Mouse (Mus musculus): ENCODE measurements at regions not wholly inside any gene's neighbourhood (a gene's known extent, or its start where the extent isn't known, plus 50 kb on each side); places are given as distances from the start of the nearest gene placed in this dataset.

- no peak for DNase-seq (ENCODE audit: low spot score in 2 of 2)
These were observed 646.4 kb upstream of the Slit2 start for GRCm38 (mm10) chr5:47336511-47336910.

GRCm38 (mm10) chr5:47339807-47340206 is 643.1 kb upstream of the Slit2 start:
- no peak for DNase-seq (ENCODE audit: low spot score in 2 of 2)

GRCm38 (mm10) chr5:47370184-47370583 is 612.8 kb upstream of the Slit2 start:
- DNase-seq (ENCODE audit: low spot score in 2 of 2), result no peak

- no peak for DNase-seq (ENCODE audit: low spot score in 2 of 2)
These were observed 597.0 kb upstream of the Slit2 start for GRCm38 (mm10) chr5:47385930-47386329.

GRCm38 (mm10) chr5:47386750-47387149 is 596.2 kb upstream of the Slit2 start:
- DNase-seq (ENCODE audit: low spot score in 2 of 2), result no peak

- no peak for DNase-seq (ENCODE audit: low spot score in 2 of 2)
These were observed 592.2 kb upstream of the Slit2 start for GRCm38 (mm10) chr5:47390735-47391134.

GRCm38 (mm10) chr5:47396874-47397273 is 586.1 kb upstream of the Slit2 start:
- DNase-seq (ENCODE audit: low spot score in 2 of 2), result no peak

GRCm38 (mm10) chr5:47421916-47422315 is 561.0 kb upstream of the Slit2 start:
- DNase-seq (ENCODE audit: low spot score in 2 of 2), result no peak

- no peak for DNase-seq (ENCODE audit: low spot score in 2 of 2)
These were observed 556.9 kb upstream of the Slit2 start for GRCm38 (mm10) chr5:47426040-47426439.

GRCm38 (mm10) chr5:47426467-47426866 is 556.5 kb upstream of the Slit2 start:
- DNase-seq (ENCODE audit: low spot score in 2 of 2), result peak in 1 of 2 experiments; percentile 2

GRCm38 (mm10) chr5:47429217-47430172 is 553.4 kb upstream of the Slit2 start:
- no peak for DNase-seq (ENCODE audit: low spot score in 2 of 2)

- DNase-seq (ENCODE audit: low spot score in 2 of 2), result no peak
These were observed 551.2 kb upstream of the Slit2 start for GRCm38 (mm10) chr5:47431599-47432328.

GRCm38 (mm10) chr5:47436455-47436854 is 546.5 kb upstream of the Slit2 start:
- DNase-seq (ENCODE audit: low spot score in 2 of 2), result no peak

- DNase-seq (ENCODE audit: low spot score in 2 of 2), result no peak
These were observed 536.5 kb upstream of the Slit2 start for GRCm38 (mm10) chr5:47446305-47447028.

GRCm38 (mm10) chr5:47464848-47465247 is 518.1 kb upstream of the Slit2 start:
- no peak for DNase-seq (ENCODE audit: low spot score in 2 of 2)

GRCm38 (mm10) chr5:47469394-47469793 is 513.5 kb upstream of the Slit2 start:
- no peak for DNase-seq (ENCODE audit: low spot score in 2 of 2)

GRCm38 (mm10) chr5:47472027-47472825 is 510.7 kb upstream of the Slit2 start:
- DNase-seq (ENCODE audit: low spot score in 2 of 2), result no peak

GRCm38 (mm10) chr5:47479908-47480307 is 503.0 kb upstream of the Slit2 start:
- DNase-seq (ENCODE audit: low spot score in 2 of 2), result no peak

- no peak for DNase-seq (ENCODE audit: low spot score in 2 of 2)
These were observed 486.7 kb upstream of the Slit2 start for GRCm38 (mm10) chr5:47496218-47496617.

- no peak for DNase-seq (ENCODE audit: low spot score in 2 of 2)
These were observed 480.0 kb upstream of the Slit2 start for GRCm38 (mm10) chr5:47502764-47503416.
